Mouse (Mus musculus) liver, embryonic 14.5 days (tissue): ENCODE results near the gene Grsf1.

Experiments
- CTCF ChIP-seq: IDR thresholded peaks from 2 replicates; pipeline ENCODE4 v1.5.1; 2016; ENCODE audit warnings: antibody characterized with exemption, low read depth, control low read depth
- EP300 ChIP-seq: IDR thresholded peaks from 2 replicates; pipeline ENCODE4 v1.6.1; 2016; ENCODE audit warnings: antibody characterized with exemption, low read depth

- no peak for TF ChIP-seq CTCF
- TF ChIP-seq EP300 = no peak
These were observed 46.0 kb downstream of the Grsf1 start for GRCm38 (mm10) chr5:88629987-88630386.
